Mouse (Mus musculus) heart, adult 18-20 months (tissue): ENCODE measurements at regions not wholly inside any gene's neighbourhood (a gene's known extent, or its start where the extent isn't known, plus 50 kb on each side); places are given as distances from the start of the nearest gene placed in this dataset.

Source experiments
- DNase-seq, 2 experiments: peaks; one replicate each; pipeline ENCODE4 v3.0.0; 2021 to 2022; ENCODE audit warnings: mixed read lengths in 1 of 2

GRCm38 (mm10) chr11:24391385-24391784, 313.5 kb downstream of the Bcl11a start:
- no peak for DNase-seq

GRCm38 (mm10) chr11:24395478-24395877, 317.6 kb downstream of the Bcl11a start:
- DNase-seq, result no peak

- no peak for DNase-seq
These were observed 319.1 kb downstream of the Bcl11a start for GRCm38 (mm10) chr11:24396911-24397310.

- no peak for DNase-seq
These were observed 319.9 kb downstream of the Bcl11a start for GRCm38 (mm10) chr11:24397710-24398109.

GRCm38 (mm10) chr11:24401151-24401550, 323.3 kb downstream of the Bcl11a start:
- no peak for DNase-seq

GRCm38 (mm10) chr11:24402127-24402526, 324.3 kb downstream of the Bcl11a start:
- DNase-seq, result no peak

GRCm38 (mm10) chr11:24414804-24415203, 336.9 kb downstream of the Bcl11a start:
- DNase-seq, result peak in 1 of 2 experiments; percentile 21

GRCm38 (mm10) chr11:24422066-24422775, 344.4 kb downstream of the Bcl11a start:
- no peak for DNase-seq

- DNase-seq, result no peak
These were observed 345.4 kb downstream of the Bcl11a start for GRCm38 (mm10) chr11:24423278-24423677.

- DNase-seq, result no peak
These were observed 349.4 kb downstream of the Bcl11a start for GRCm38 (mm10) chr11:24426995-24427883.

GRCm38 (mm10) chr11:24448608-24449007, 370.8 kb downstream of the Bcl11a start:
- no peak for DNase-seq

- no peak for DNase-seq
These were observed 374.4 kb downstream of the Bcl11a start for GRCm38 (mm10) chr11:24452267-24452666.

- no peak for DNase-seq
These were observed 386.8 kb downstream of the Bcl11a start for GRCm38 (mm10) chr11:24464642-24465041.

GRCm38 (mm10) chr11:24467458-24467857, 389.6 kb downstream of the Bcl11a start:
- no peak for DNase-seq

GRCm38 (mm10) chr11:24470469-24470868, 392.6 kb downstream of the Bcl11a start:
- no peak for DNase-seq

GRCm38 (mm10) chr11:24472617-24473367, 394.9 kb downstream of the Bcl11a start:
- no peak for DNase-seq

- no peak for DNase-seq
These were observed 395.6 kb downstream of the Bcl11a start for GRCm38 (mm10) chr11:24473368-24474010.

GRCm38 (mm10) chr11:24502722-24503424, 425.0 kb downstream of the Bcl11a start:
- DNase-seq, result no peak

- no peak for DNase-seq
These were observed 437.7 kb downstream of the Bcl11a start for GRCm38 (mm10) chr11:24515568-24515967.

GRCm38 (mm10) chr11:24535462-24535861, 457.6 kb downstream of the Bcl11a start:
- no peak for DNase-seq

GRCm38 (mm10) chr11:24537721-24538120, 459.9 kb downstream of the Bcl11a start:
- DNase-seq, result no peak
